Mouse (Mus musculus) limb, embryonic 14.5 days (tissue): ENCODE measurements at regions not wholly inside any gene's neighbourhood (a gene's known extent, or its start where the extent isn't known, plus 50 kb on each side); places are given as distances from the start of the nearest gene placed in this dataset.
"Not testable (repeated sequence)": the region's sequence is repeated elsewhere in the genome, so short reads cannot be mapped to it uniquely, and the experiment has no call there.

Experiments used
- ATAC-seq: fragments of 200-750 bp; cut with Nextera tagmentation; 2 replicates; pipeline ENCODE4 v1.8.0; 2017; ENCODE audit warnings: low read depth, moderate number of reproducible peaks, moderate TSS enrichment; ENCODE audit not compliant: low FRiP score
- DNase-seq: peaks from one replicate; pipeline ENCODE4 v3.0.0-alpha.2; 2015; ENCODE audit warnings: low spot score
- H3K27ac ChIP-seq: fragments of 300-500 bp; sonication (generic); replicated peaks from 2 replicates; pipeline ENCODE4 v1.5.1; 2014; ENCODE audit warnings: low read depth, mild to moderate bottlenecking, low read length, moderate library complexity, mixed read lengths
- H3K27me3 ChIP-seq: fragments of 300-500 bp; sonication (generic); 2 replicates; pipeline ENCODE4 v1.6.1; 2014; ENCODE audit warnings: low read length, mixed read lengths; ENCODE audit not compliant: control insufficient read depth, insufficient read depth
- H3K36me3 ChIP-seq: fragments of 300-500 bp; sonication (generic); 2 replicates; pipeline ENCODE4 v1.6.1; 2014; ENCODE audit warnings: mild to moderate bottlenecking, low read length, moderate library complexity, mixed read lengths; ENCODE audit not compliant: control insufficient read depth, insufficient read depth
- H3K4me1 ChIP-seq: fragments of 300-500 bp; sonication (generic); 2 replicates; pipeline ENCODE4 v1.6.1; 2014; ENCODE audit warnings: antibody characterized with exemption, low read length, mixed read lengths; ENCODE audit not compliant: control insufficient read depth, insufficient read depth
- H3K4me2 ChIP-seq: fragments of 300-500 bp; sonication (generic); replicated peaks from 2 replicates; pipeline ENCODE4 v1.6.1; 2014; ENCODE audit warnings: low read depth, mild to moderate bottlenecking, low read length, moderate library complexity; ENCODE audit not compliant: severe bottlenecking
- H3K4me3 ChIP-seq: fragments of 300-500 bp; sonication (generic); replicated peaks from 2 replicates; pipeline ENCODE4 v1.5.1; 2014; ENCODE audit warnings: low read length
- H3K9ac ChIP-seq: fragments of 300-500 bp; sonication (generic); 2 replicates; pipeline ENCODE4 v1.6.1; 2014; ENCODE audit warnings: mild to moderate bottlenecking, low read depth, low read length, moderate library complexity; ENCODE audit not compliant: severe bottlenecking
- H3K9me3 ChIP-seq: fragments of 300-500 bp; sonication (generic); 2 replicates; pipeline ENCODE4 v1.6.1; 2016; ENCODE audit warnings: low read length; ENCODE audit not compliant: control insufficient read depth
- POLR2A ChIP-seq: fragments of 200-500 bp; IDR thresholded peaks from 2 replicates; pipeline ENCODE4 v1.8.0; 2012; ENCODE audit warnings: inconsistent platforms, mild to moderate bottlenecking, moderate library complexity, borderline replicate concordance; ENCODE audit not compliant: insufficient read depth, insufficient read length; ENCODE audit errors: extremely low read depth
- WGBS: fragments of 180-500 bp; shearing (Covaris S2); extraction: QIAGEN DNeasy Blood & Tissue Kit; methylation state at CpG from one replicate; pipeline ENCODE4 v1.1.7; 2014; 5-methylcytosine and 5-hydroxymethylcytosine counted together

DNA sequence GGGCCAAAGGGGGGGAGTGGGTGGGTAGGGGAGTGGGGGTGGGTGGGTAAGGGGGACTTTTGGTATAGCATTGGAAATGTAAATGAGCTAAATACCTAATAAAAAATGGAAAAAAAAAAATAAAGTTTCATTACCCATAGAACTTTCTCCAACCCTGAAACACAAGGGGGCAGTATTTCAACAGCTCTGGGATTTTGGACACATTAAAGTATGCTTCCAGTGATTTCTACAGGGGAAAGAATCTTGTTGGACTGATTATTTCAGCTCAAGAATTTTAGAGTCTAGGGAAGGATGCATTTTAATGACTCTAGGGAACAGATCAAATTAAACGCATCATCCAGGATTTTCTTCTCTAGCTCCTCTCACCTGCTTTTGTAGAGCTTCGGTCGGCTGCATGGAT lies 345.9 kb downstream of the Nrcam start:
- H3K27me3 ChIP-seq, H3K9ac ChIP-seq, H3K9me3 ChIP-seq, H3K4me1 ChIP-seq, ATAC-seq, H3K4me3 ChIP-seq, H3K36me3 ChIP-seq, H3K27ac ChIP-seq, H3K4me2 ChIP-seq: not testable (repeated sequence)
- DNase-seq = peak; percentile 26
- 78% methylated on average over 3 of the region's 3 CpGs for WGBS

DNA sequence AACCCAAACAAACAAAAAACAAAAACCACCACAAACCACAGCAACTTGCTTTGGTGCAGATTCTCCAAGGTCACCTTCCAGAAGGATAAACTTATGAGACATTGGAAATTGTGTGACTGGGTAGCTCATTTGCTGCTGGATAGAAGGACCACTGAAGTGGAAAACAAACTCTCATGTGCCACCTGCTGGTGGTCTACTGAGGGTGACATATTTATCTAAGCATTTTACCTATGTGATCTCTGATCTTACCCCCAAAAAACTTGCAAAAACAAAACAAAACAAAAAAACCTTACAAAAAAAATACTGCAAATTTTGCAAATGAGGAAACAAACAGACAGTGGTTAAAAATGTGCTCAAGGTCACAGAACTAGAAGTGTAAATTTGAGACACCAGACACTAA lies 346.3 kb downstream of the Nrcam start:
- Histone ChIP-seq H3K9ac (no peak overlapping the region), H3K4me1 (no peaks in the 10 kb centered on the region), H3K9me3 (no peaks in the 10 kb centered on the region), H3K27ac (no peak overlapping the region), H3K36me3 (no peaks in the 10 kb centered on the region), H3K4me3 (no peak overlapping the region), H3K27me3 (no peaks in the 10 kb centered on the region), H3K4me2 (no peak overlapping the region)
- ATAC-seq (no peak), DNase-seq (peak; percentile 15)
- TF ChIP-seq POLR2A = no peak
